Mouse (Mus musculus): ENCODE results near the gene Atmin.

Gene Atmin

GRCm38 (mm10) chr8:116943161-116943554 is at the start of gene Atmin:
Atmin (plus strand) TSS chr8:116943393.
- DNase-seq (ENCODE audit: low read depth, low spot score), result peak; percentile 55

GRCm38 (mm10) chr8:116893938-116894337 is 49.3 kb upstream of the Atmin start:
- no peak for DNase-seq (ENCODE audit: low read depth, low spot score)

GRCm38 (mm10) chr8:116895521-116895920 is 47.7 kb upstream of the Atmin start:
- no peak for DNase-seq (ENCODE audit: low read depth, low spot score)

GRCm38 (mm10) chr8:116904736-116905135 is 38.5 kb upstream of the Atmin start:
- DNase-seq (ENCODE audit: low read depth, low spot score), result no peak

GRCm38 (mm10) chr8:116905252-116905651 is 37.9 kb upstream of the Atmin start:
- no peak for DNase-seq (ENCODE audit: low read depth, low spot score)

- no peak for DNase-seq (ENCODE audit: low read depth, low spot score)
Measured at GRCm38 (mm10) chr8:116905836-116906235, 37.4 kb upstream of the Atmin start.

GRCm38 (mm10) chr8:116921005-116921336 is 22.2 kb upstream of the Atmin start:
- no peak for DNase-seq (ENCODE audit: low read depth, low spot score)

GRCm38 (mm10) chr8:116921337-116922059 is 21.7 kb upstream of the Atmin start, which contains the start of the genes Cmc2 and Cenpn:
Cmc2 (minus strand) TSS chr8:116921455.
Cenpn (plus strand) TSS chr8:116921730.
- DNase-seq (ENCODE audit: low read depth, low spot score), result peak; percentile 95

GRCm38 (mm10) chr8:116922060-116922757 is 21.0 kb upstream of the Atmin start:
- no peak for DNase-seq (ENCODE audit: low read depth, low spot score)

GRCm38 (mm10) chr8:116923526-116923925 is 19.7 kb upstream of the Atmin start:
- DNase-seq (ENCODE audit: low read depth, low spot score), result no peak

GRCm38 (mm10) chr8:116927880-116928279 is 15.3 kb upstream of the Atmin start:
- no peak for DNase-seq (ENCODE audit: low read depth, low spot score)

GRCm38 (mm10) chr8:116928588-116928987 is 14.6 kb upstream of the Atmin start:
- no peak for DNase-seq (ENCODE audit: low read depth, low spot score)

- no peak for DNase-seq (ENCODE audit: low read depth, low spot score)
Measured at GRCm38 (mm10) chr8:116934976-116935375, 8.2 kb upstream of the Atmin start.

GRCm38 (mm10) chr8:116935506-116935905 is 7.7 kb upstream of the Atmin start:
- no peak for DNase-seq (ENCODE audit: low read depth, low spot score)

- no peak for DNase-seq (ENCODE audit: low read depth, low spot score)
Measured at GRCm38 (mm10) chr8:116942284-116943058, 722 bp upstream of the Atmin start.

- peak; percentile 41 for DNase-seq (ENCODE audit: low read depth, low spot score)
Measured at GRCm38 (mm10) chr8:116943555-116944384, 577 bp downstream of the Atmin start.

GRCm38 (mm10) chr8:116944385-116944696 is 1.1 kb downstream of the Atmin start:
- no peak for DNase-seq (ENCODE audit: low read depth, low spot score)

- no peak for DNase-seq (ENCODE audit: low read depth, low spot score)
Measured at GRCm38 (mm10) chr8:116945169-116945910, 2.1 kb downstream of the Atmin start.

GRCm38 (mm10) chr8:116946268-116946838 is 3.2 kb downstream of the Atmin start:
- DNase-seq (ENCODE audit: low read depth, low spot score), result peak; percentile 70

- no peak for DNase-seq (ENCODE audit: low read depth, low spot score)
Measured at GRCm38 (mm10) chr8:116946851-116947250, 3.7 kb downstream of the Atmin start.

GRCm38 (mm10) chr8:116947589-116947988 is 4.4 kb downstream of the Atmin start:
- DNase-seq (ENCODE audit: low read depth, low spot score), result no peak
